Mouse (Mus musculus) lung, postnatal 0 days (tissue): ENCODE results near the gene Cyth1.

Experiments used
- CTCF ChIP-seq: IDR thresholded peaks from 2 replicates; pipeline ENCODE4 v1.5.1; 2016; ENCODE audit warnings: antibody characterized with exemption, mild to moderate bottlenecking
- EP300 ChIP-seq: IDR thresholded peaks from 2 replicates; pipeline ENCODE4 v1.6.1; 2016; ENCODE audit warnings: antibody characterized with exemption, mild to moderate bottlenecking, control low read depth

- TF ChIP-seq CTCF: 0 out of 2 replicates have a peak, but pooled peaks have one; percentile 3
- no peak for TF ChIP-seq EP300
These were observed 50.7 kb downstream of the Cyth1 start for GRCm38 (mm10) chr11:118197508-118198295.
